Mouse (Mus musculus) Muller cell, postnatal 12 days (primary cell): ENCODE measurements around the gene Mkln1.

Experiments
- DNase-seq: peaks from one replicate; pipeline ENCODE4 v3.0.0-alpha.2; 2015; ENCODE audit errors: inconsistent ontology term

Gene Mkln1

DNA sequence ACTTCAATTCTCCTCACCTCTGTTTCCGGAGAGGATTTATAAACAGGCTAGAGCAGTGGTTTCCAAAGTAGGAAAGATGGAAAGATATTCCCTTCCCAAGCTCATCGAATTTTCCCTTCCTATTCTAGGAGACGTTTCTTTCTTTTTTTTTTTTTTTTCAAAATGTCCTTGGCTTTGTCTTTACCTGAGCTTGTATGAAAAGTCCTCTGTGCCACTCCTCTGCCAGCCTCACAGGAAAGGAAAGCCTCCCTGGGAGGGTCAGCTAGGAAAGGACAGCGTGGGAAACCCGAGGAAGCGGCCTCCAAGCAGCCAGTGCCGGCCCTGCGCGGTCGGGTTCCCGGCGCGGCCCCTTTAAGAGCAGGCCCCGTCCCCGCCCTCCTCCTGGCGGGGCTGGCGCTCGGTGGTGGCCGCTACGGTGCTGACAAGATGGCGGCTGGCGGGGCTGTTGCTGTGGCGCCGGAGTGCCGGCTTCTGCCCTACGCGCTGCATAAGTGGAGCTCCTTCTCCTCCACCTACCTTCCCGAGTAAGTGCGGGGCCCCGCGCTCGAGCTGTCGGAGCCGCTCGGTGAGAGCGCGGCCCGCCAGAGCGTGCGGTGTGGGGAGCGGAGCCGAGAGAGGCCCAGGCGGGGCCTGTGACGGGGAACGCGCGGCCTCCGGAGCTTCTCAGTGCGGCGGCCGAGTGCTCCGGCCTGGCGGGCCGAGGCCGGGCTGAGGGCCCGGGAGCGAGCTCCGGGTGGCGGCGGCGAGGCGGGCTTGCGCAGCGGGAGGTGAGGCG is at the start of gene Mkln1:
Mkln1 (plus strand) TSS at position 305 of the 775 bp plus-strand sequence.
- peak; percentile 94 for DNase-seq

DNA sequence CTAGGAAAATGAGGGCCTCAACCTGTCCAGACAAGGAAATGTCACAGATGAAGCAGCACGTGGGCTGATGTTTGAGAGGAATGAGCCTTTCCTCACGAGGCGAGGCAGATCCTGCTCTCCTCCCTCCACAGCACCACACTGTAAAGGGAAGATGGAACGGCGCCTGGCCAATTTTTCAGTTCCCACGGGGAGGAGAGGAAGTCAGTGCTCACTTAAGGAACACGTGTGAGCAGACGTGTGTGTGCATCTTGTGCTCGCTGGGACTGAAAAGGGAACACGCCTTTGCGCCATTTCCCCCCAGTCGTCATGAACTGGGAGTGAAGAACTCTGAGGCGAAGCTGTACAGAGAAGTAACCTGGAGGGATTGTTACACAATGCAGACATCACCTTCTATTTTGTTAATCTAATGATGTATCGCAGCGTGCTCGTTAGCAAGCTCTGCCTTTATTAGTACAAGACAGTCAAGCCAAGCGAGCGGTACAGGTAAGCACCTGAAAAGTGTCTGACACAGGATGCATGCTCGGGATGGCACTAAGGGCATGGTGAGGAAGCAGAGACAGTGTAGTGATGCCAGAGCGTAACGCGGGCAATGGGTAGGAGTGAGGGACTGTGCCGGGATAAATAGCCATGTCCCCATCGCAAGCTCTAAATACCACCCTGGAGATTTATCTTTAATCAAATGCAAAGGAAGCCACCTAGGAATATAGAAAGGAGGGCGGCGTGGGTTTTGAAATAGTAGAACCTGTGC is 41.9 kb upstream of the Mkln1 start:
- DNase-seq, result no peak

DNA sequence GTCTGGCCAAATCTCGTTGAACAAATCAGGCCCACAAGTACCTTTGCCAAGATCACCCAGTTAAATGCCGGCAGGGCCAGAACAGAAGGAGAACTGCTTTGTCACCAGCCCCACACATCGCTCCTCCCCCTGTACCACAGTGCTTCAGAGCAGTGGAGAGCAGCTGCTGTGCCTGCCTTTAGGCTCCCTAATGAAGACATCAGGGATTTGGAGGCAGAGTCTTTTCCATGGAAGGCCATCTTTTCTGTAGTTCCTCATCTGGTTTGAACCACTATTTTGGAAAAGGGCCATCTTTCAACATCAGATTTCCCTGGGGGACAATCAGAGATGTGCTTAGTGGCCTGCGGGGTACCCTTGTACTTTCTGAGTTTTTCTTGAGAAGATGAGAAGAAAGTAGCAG is 41.2 kb upstream of the Mkln1 start:
- DNase-seq, result no peak

DNA sequence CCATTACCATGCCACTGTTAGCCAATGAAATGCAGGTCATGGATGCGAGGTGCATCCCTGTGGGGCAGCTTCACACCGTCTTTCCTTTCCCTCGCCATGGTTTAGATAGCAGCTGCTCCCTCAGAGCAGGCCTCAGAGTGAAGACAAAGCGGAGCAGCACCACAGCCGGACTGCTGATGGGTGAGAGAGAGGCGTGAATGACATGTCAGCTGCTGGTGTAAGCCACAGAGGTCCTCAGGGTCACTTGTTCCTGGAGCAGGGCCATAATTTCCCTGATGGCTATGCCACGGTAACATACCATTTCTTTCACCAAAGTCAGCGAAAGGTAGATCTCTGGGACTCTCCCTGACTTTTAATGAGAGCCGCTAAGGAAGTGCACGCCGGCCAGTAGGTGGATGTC is 35.9 kb upstream of the Mkln1 start:
- peak; percentile 52 for DNase-seq

DNA sequence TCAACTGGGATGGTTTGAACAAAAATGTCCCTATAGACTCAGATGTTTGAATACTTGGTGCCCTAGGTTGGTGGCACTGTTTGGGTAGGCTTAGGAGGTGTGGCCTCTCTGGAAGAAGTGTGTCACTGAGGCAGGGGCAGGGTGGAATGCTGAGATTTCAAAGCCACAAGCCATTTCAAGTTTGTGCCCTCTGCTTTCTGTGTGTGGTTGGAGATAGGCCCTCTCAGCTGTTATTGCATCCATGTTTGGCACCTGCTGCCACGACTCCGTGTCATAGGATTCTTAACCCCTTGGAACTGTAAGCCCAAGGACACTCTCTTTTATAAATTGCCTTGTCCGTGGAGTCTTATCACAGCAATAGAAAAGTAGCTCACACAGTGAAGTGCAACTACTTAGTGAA is 34.1 kb upstream of the Mkln1 start:
- DNase-seq, result no peak

DNA sequence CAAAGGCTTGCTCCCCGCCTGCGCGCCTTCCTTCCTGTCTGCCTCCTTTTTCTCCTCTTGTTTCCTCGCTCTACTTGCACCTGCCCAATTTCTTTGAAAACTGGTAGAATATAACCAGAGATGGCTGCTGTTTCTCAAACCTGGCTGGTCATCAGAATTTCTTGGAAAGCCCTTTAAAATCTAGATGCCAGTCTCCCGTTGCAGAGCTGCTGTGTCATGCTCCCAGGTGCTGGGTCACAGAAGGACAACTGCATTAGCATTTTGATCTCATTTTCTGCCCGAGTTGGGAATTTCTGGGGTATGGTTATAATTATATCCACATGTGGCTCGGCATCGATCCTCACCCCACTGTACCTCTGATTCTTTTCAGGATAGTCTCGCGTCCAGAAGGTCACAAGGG is 30.6 kb upstream of the Mkln1 start:
- no peak for DNase-seq

DNA sequence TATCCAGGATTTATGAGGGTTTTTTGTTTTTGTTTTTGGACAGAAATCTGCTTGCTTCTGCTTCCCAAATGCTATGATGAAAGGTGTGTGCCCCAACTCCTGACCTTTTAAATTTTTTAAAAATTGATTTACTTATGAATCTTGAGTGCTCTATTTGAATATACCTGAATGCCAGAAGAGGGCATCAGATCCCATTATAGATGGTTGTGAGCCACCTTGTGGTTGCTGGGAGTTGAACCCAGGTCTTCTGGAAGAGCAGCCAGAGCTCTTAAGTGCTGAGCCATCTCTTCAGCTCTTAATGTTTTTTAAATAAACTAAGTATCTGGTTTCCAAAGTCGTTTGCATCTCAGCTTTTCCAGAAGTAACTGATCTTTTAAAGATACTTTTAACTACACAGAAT is 30.0 kb upstream of the Mkln1 start:
- no peak for DNase-seq

DNA sequence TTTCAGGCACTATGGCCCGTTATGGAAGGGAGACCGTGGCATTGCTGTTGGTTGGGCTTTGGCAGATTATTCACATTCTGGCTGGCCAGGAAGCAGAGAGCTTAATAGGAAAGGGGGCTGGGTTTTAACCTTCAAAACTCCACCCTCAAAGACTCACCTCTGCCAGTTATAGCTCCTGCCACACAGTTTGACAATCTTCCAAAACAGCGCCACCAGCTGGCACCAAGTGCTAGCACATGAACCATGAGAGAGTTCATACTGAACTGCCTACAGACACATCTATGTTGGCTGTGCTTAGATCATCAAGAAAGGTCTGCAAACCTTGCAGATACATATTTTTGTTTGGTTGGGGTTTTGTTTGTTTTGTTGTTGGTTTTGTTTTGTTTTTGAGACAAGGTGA is 28.7 kb upstream of the Mkln1 start:
- DNase-seq, result peak; percentile 23

DNA sequence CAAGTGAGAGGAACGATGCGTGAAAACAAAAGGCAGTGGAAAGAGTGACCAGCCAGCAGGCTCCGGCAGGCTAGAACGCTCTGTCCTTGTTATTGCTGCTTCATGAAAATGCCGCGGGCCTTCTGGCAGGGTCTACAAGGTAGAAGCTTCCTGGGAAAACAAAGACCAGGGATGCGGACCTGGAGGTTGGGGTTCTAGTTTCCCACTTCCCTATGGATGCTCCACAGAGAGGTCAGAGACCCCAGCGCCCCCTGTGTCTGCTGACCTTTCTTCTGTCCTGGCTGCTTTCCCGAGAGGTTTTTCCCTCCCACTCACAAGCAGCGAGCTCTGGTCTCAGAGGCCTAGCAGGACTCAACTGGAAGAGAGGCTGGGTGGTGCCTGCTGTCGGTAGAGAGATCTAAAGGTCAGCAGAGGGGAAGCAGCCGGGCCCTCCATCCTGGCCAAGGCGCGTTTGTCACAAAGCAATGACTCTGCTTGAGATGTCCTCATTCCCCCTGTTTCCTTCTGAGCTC is 27.9 kb upstream of the Mkln1 start:
- DNase-seq, result peak; percentile 84

DNA sequence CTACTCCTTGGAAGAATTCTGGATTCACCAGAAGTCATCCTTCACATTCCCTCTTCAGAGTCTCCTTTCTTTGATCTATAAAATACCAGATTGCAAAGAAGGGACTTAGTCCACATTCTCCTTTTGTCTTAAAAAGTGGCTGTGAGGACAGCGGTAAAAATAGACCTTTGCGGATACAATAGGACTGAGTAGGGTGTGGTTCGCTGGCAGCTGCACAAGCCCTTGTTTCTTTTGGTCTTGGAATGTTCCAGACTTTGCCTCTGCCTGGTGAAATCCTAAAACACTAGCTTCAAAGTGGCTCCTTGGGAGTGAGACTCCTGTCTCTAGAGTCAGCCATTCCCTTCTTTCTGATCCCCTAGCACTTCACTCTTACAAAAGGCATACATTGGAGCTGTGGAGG is 27.4 kb upstream of the Mkln1 start:
- DNase-seq, result peak; percentile 16

DNA sequence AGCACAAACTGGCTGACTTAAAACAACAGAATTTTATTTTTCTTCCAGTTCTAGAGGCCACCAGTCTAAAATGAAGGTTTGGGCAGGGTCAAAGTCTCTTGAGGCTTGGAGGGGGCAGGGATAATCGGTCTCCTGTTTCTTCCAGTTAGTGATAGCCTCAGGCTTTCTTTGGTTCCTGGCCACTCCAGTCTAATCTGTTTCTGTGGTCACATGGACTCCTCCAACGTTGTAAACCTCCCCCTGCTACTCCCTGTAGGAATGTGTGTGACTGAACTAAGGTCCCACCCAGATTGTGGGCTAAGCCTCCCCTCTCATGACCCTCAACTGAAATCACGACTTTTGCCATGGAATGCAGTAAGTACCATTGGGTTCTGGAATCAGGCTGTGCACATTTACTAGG is 25.9 kb upstream of the Mkln1 start:
- DNase-seq, result no peak

DNA sequence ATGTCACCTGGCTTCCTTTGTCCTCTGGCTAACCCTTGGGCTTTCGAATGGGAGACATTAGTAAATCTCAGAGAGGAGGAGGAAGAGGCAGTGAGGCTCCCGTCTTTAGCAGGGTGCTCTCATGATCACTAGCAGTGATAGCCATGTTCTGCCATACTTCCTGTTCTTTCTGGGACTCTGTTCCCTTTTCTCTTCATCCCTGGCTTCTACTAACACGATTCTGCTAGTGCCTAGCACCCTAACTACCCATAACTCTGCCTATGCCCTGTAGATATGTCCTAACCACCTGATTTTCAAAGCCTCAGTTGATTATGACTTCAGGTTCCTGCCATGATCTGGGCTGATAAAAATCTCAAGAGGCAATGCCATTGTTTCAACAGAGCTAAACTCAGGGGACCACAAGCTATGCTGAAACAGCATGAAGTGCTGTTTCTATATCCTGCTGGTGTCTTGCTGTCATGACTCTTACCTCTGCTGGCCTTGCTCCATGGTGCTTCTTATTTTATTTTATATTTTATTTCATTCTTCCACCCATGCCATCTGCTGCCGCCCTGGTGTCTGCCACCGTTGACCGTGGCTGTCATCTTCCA is 25.4 kb upstream of the Mkln1 start:
- DNase-seq, result no peak

DNA sequence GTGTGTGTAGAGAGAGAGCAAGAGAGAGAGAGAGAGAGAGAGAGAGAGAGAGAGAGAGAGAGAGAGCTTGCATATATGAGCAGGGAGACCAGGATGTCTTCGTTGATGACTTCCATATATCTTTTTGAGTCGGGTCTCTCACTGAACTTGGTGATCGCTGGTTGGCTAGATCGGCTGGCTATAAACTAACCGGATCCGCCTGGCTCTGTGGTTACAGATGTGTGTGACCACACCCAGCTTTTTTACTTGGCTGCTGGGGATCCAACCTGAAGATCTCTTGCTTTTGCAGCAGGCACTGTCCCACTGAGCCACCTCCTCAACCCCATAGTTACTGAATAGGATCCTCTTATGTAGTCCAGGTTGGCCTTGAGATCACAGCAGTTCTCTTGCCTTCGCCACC is 15.5 kb upstream of the Mkln1 start:
- DNase-seq, result no peak

DNA sequence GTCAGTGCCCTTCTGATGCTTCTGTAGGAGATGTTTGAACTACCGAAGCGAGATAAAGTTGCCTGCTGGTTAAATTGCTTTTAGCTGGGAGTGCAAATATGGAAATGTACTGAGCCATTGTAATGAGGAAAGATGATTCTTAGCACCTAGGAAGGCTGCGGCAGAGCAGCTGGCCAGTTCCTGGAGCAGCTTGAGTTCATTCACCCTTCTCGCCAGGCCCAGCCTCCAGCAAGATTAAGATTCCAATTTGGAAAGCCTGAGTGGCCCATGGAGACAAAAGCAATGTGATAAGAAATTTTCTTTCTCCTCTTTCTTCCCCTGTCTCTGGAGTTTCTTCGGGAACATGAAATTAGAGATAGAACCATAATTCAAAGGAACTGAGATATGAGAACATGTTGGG is 13.7 kb upstream of the Mkln1 start:
- no peak for DNase-seq

DNA sequence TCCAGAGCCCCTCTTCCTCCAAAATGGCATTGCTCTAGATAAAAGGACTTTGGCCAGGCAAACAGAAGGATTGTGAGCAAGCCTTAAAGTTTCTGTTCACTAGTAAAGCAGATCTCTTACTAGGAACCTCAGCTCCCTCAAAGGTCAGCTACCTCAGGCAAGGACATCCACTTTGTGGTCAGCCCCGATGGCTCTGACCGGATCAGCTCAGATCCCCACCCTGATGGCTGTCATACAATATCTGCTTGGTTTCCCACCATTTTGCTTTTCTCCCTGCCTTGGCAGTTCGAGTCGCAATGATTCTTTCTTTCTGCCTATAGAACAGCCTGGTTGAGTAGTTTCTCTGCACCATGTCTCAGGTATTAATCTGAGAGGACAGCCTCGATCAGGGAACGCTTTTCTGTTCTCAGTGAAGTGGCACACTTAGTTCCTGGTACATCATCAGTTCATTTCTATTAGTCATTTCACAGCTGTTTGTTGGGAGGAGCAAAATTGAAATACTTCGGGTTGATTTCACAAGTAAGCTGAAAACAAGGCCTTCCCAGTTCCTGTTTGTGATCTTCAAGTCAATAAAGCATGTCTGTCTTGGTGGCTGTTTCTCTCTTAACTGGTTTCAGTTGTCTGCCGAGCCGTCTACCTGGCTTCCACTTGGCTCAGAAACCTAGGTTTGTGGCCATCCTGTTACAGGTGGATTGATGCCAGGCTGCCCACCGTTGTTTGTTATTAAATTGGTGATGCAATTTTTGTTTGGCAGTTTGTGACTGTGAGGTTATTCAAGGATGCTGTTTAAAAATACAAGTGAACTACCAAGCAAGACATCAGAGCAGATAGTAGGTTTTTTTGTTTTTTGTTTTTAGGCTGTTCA is 13.0 kb upstream of the Mkln1 start:
- DNase-seq, result no peak

DNA sequence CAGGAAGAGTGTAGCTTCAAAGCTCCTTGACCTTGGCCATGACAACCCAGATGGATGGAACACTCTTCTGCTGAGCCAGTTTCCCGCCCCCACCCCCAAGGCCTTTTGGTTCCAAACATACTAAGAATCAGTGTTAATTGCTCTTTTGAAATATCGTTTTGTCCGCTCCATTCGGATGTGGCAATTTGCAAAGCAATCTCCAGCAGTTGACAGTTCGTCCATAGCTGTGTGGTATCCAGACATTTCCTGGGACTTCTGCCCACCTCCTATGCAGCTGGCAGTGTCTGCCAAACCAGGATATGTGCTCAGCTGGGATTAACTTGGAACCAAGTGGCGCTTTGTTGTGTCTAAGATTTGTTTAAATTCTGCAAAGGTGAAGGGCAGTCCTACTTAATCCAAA is 8.8 kb upstream of the Mkln1 start:
- peak; percentile 37 for DNase-seq

DNA sequence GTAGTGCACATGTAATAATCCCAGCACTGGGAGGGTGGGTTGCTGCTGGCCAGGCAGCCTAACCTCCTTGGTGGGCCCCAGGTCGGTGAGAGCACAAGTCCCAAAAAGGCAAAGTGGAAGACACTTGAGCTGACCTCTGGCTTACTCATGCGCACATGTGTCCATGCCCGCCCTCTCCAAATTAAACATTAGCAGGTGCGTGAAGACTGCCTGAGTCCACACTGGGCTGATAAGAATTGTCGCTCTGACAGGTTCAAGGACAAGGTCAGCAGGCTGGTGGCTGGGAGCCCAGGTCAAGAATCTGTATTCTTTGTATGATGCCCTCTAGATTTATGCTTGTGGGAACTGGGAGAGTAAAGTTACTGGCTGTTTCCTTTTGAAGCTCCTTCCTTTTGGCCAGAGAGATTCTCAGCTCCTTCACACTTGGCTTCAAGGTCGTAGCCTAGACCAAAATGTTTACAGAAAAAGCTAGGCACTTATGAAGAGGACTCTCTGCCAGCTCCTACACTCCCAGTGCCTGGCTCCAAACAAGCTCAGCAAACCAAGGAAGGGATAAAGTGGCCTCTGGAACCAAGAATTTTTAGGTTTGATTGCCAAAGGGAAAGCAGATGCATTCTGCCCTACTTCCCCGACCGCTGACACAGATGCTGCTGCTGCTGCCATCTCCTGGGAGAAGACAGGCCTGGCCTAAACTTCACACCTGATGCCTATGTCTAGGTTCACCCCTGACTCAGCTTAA is 8.1 kb upstream of the Mkln1 start:
- peak; percentile 58 for DNase-seq

DNA sequence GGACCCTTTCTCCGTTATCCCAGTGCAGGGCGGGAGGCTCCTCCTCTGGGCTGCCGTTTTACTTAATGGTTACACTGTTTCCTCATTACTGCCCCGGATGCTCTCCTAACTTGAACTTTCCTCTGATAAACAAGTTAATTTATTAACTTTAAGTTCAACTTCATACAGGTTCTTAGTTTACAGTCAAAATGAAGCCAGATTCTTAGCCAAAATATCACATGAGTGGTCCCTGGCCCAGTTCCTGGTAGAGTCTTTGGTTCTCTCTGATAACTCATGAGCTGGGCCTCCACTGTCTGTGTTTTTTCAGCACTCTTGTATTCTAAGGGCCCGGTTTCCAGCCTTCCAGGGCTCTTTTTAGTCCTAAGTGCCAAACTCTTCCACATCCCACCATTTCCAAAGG is 5.7 kb upstream of the Mkln1 start:
- DNase-seq, result no peak

DNA sequence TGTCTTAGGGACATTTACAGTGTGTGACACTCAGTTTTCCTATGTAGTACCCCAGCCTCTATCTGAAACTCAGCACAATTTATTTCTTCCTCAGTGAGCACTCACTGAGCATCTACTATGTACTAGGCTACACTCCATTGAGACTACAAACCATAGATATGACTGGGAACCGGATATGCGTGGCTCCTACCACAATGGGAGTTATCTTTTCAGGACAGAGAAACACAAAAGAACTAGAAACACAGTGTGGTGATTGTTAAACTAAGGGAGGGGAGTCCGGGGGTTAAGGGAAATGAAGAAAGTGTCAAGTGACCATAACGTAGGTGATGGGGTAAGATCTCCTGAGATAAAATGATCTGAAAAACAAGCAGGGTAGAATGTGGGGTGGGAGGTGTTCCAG is 2.4 kb upstream of the Mkln1 start:
- no peak for DNase-seq

DNA sequence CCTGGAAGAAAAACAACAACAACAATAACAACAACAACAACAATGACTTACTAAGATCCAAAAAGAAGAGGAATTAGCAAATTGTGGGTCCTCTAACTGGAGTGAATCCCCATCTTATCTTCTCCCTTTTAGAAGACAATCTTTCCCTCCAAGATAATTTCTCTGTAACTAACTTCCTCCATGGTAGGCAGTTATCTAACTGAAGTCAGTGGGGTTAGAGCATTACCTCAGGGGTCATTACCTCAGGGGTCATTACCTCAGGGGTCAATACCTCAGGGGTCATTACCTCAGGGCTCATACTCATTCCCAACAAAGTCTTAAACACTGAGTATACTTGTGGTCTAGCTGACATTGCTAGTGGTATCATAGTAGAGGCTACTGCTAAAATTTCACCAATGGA is 1.2 kb upstream of the Mkln1 start:
- DNase-seq, result no peak

DNA sequence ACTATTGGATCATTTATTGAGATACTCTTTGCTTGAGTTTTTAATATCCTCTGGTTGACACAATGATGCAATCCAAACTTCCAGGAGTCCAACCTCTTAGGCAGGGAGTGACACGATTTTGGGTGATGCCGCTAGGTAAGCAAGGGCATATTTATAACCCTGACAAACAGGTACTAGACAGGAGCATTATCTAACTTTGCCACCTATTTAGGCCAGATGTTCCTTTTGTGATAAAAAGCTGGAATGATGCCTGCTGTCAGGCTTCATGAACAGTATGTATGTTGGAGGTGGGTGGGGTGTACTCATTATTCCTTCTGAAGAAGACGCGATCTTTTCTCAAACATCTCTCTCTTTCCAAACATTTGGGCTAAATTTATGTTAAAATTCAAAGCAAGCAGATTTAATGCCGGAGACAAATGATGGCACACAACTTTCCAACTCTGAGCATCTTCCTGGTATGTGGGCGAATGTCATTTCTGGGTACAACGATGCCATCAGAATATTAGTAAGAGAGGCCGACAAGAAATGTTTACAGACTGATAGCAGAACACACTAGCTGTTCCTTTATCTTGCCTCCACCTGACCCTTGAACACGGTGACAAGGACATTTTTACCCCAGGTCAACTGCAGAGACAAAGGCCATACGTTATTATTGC is 632 bp upstream of the Mkln1 start:
- no peak for DNase-seq
